ENCODE assay signal across 13 mouse cellular contexts in the genomic region with DNA sequence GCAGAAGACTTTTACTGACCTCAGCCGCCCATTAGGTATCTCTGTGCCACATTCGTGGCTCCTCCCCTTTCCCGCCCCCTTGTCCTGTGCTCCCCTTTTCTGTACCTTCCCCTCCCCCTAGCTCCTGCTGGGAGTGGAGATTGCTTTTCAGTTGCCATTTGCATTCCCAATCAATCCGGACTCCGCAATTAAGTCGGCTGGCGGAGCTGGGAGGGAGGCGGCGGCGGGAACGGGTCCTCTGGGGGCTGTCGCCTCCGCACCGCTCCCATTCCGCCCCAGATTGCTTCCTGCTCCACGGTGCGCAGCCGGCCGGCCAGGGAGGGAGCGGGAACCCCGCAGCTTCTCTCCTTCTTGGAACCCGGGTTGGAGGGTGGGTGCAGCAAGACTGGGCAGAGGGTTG. TPM values are rescaled to one million over a fixed set of nuclear protein-coding genes. Genes with fewer than 3 reads are reported as not detected.
DNase-seq lines count a peak whose midpoint lies in the region; ATAC-seq lines count a peak whose summit lies in the region.
"Had no signal": no experiment of that assay in that cellular context is flagged by ENCODE, and none has a peak within 500 bp of the region (broad histone marks: within the 10 kb centered on the region; RNA-seq: fewer than 3 reads in every experiment).

No protein-coding gene starts in this region.

- peak overlapping the region; percentile 39 for H3K27ac ChIP-seq in hindbrain, embryonic 14.5 days
- no peak overlapping the region for H3K27ac ChIP-seq in liver, embryonic 11.5 days (ENCODE audit: low read depth, low read length)

- DNase-seq in right cerebral cortex, postnatal 25 days: peak; percentile 40
- no peak for DNase-seq in right cerebral cortex, postnatal 4 days
- peak; percentile 53 for DNase-seq in hindbrain, embryonic 14.5 days (ENCODE audit: low spot score)
- DNase-seq in liver, embryonic 11.5 days (ENCODE audit: low spot score): no peak
- no peak for DNase-seq in urinary bladder, postnatal 4 days (ENCODE audit: low spot score in 2 of 2)
- no peak for DNase-seq in adrenal gland, adult 8-10 months
- no peak for DNase-seq in B cell, adult 2 months
- no peak for DNase-seq in thymus, postnatal 0 days (ENCODE audit: low spot score)
- DNase-seq: heart, postnatal 4 days; thymus, adult 2 months had no signal

- H3K4me2 ChIP-seq in hindbrain, embryonic 14.5 days (replicated peaks): peak overlapping the region; percentile 42
- peak overlapping the region; percentile 51 for H3K4me2 ChIP-seq in liver, embryonic 11.5 days

- 13% methylated on average over 22 of the region's 22 CpGs for WGBS in hindbrain, embryonic 14.5 days
- 63% methylated on average over 22 of the region's 22 CpGs for WGBS in liver, embryonic 11.5 days

- peak; percentile 38 for ATAC-seq in hindbrain, embryonic 14.5 days (ENCODE audit: low FRiP score)
- ATAC-seq in liver, embryonic 11.5 days (replicated peaks; ENCODE audit: low FRiP score): no peak
- ATAC-seq: Patski had no signal

- no peak overlapping the region for H3K9ac ChIP-seq in hindbrain, embryonic 14.5 days
- no peak overlapping the region for H3K9ac ChIP-seq in liver, embryonic 11.5 days (ENCODE audit: low read depth, low read length)

- H3K4me3 ChIP-seq in hindbrain, embryonic 14.5 days (replicated peaks; ENCODE audit: low read length): no peak overlapping the region
- 0 out of 2 replicates have a peak overlapping the region, but pooled peaks have one; percentile 2 for H3K4me3 ChIP-seq in liver, embryonic 11.5 days (ENCODE audit: low read depth, low read length)

- no peaks in the 10 kb centered on the region for H3K27me3 ChIP-seq in hindbrain, embryonic 14.5 days (ENCODE audit: control insufficient read depth, insufficient read depth, low read length)
- no peaks in the 10 kb centered on the region for H3K27me3 ChIP-seq in liver, embryonic 11.5 days (replicated peaks; ENCODE audit: control insufficient read depth, insufficient read depth, low read length)
- H3K27me3 ChIP-seq: Patski had no signal

- H3K36me3 ChIP-seq in hindbrain, embryonic 14.5 days (replicated peaks; ENCODE audit: control insufficient read depth, insufficient read depth): peaks cover 71% of the 10 kb centered on the region
- peaks cover 25% of the 10 kb centered on the region for H3K36me3 ChIP-seq in liver, embryonic 11.5 days (ENCODE audit: control insufficient read depth, insufficient read depth, low read length)

- peaks cover 28% of the 10 kb centered on the region for H3K4me1 ChIP-seq in hindbrain, embryonic 14.5 days (replicated peaks; ENCODE audit: control insufficient read depth, insufficient read depth, low read length)
- H3K4me1 ChIP-seq in liver, embryonic 11.5 days (replicated peaks; ENCODE audit: control insufficient read depth, insufficient read depth, low read length): peaks cover 19% of the 10 kb centered on the region

- no peaks in the 10 kb centered on the region for H3K9me3 ChIP-seq in hindbrain, embryonic 14.5 days (ENCODE audit: control insufficient read depth, low read length)
- H3K9me3 ChIP-seq in liver, embryonic 11.5 days (ENCODE audit: control insufficient read depth, low read length): no peaks in the 10 kb centered on the region

RNA-seq across cellular contexts. Expression of a gene that starts 33.0 kb away (rescaled TPM):
- 66.3 and 73.1 TPM in 2 replicates for polyA plus RNA-seq in hindbrain, embryonic 14.5 days (2014; fragmentation: Nextera tagmentation; extraction: Ambion mirVana)
- polyA plus RNA-seq in liver, embryonic 11.5 days (2014; fragmentation: Nextera tagmentation; extraction: Ambion mirVana): 29.4 and 30.6 TPM in 2 replicates
- total RNA-seq in adrenal gland, adult 8-10 months (2022): 100 to 1,000 TPM in 2 of 4 experiments, 10 to 100 TPM in 2; 86.3 to 117 (median 102) TPM
- 24.5 and 26.9 TPM in 2 replicates for polyA plus RNA-seq in thymus, postnatal 0 days (2015; fragmentation: Nextera tagmentation; extraction: Ambion mirVana)

RNA-seq across cellular contexts. Expression of a gene that starts 37.3 kb away (rescaled TPM):
- polyA plus RNA-seq in hindbrain, embryonic 14.5 days (2014; fragmentation: Nextera tagmentation; extraction: Ambion mirVana): 54.4 and 62.4 TPM in 2 replicates
- 12.3 and 12.4 TPM in 2 replicates for polyA plus RNA-seq in liver, embryonic 11.5 days (2014; fragmentation: Nextera tagmentation; extraction: Ambion mirVana)
- 10 to 100 TPM; 17.0 to 19.6 (median 17.7) TPM for total RNA-seq in adrenal gland, adult 8-10 months (2022)
- 33.7 and 35.4 TPM in 2 replicates for polyA plus RNA-seq in thymus, postnatal 0 days (2015; fragmentation: Nextera tagmentation; extraction: Ambion mirVana)

RNA-seq across cellular contexts. Expression of a gene that starts 39.9 kb away (rescaled TPM):
- 92.8 and 92.9 TPM in 2 replicates for polyA plus RNA-seq in hindbrain, embryonic 14.5 days (2014; fragmentation: Nextera tagmentation; extraction: Ambion mirVana)
- 95.1 and 101 TPM in 2 replicates for polyA plus RNA-seq in liver, embryonic 11.5 days (2014; fragmentation: Nextera tagmentation; extraction: Ambion mirVana)
- total RNA-seq in adrenal gland, adult 8-10 months (2022): 100 to 1,000 TPM in 2 of 4 experiments, 10 to 100 TPM in 2; 96.8 to 117 (median 102) TPM
- polyA plus RNA-seq in thymus, postnatal 0 days (2015; fragmentation: Nextera tagmentation; extraction: Ambion mirVana): 86.0 and 88.5 TPM in 2 replicates

RNA-seq across cellular contexts. Expression of a gene that starts 42.0 kb away (rescaled TPM):
- 3.3 and 4.9 TPM in 2 replicates for polyA plus RNA-seq in hindbrain, embryonic 14.5 days (2014; fragmentation: Nextera tagmentation; extraction: Ambion mirVana)
- polyA plus RNA-seq in liver, embryonic 11.5 days (2014; fragmentation: Nextera tagmentation; extraction: Ambion mirVana): 0.04 TPM in 1 of 2 replicates, not detected in the other
- total RNA-seq in adrenal gland, adult 8-10 months (2022): not detected
- polyA plus RNA-seq in thymus, postnatal 0 days (2015; fragmentation: Nextera tagmentation; extraction: Ambion mirVana): 0.10 TPM in 1 of 2 replicates, not detected in the other
- total RNA-seq: common myeloid progenitor, adult 5-6 weeks; heart, postnatal 4 days; megakaryocyte-erythroid progenitor cell, adult 5-6 weeks had no signal
- polyA plus RNA-seq: Patski had no signal

RNA-seq across cellular contexts. Expression of a gene that starts 55.8 kb away (rescaled TPM):
- 0.22 and 0.23 TPM in 2 replicates for polyA plus RNA-seq in hindbrain, embryonic 14.5 days (2014; fragmentation: Nextera tagmentation; extraction: Ambion mirVana)
- 0.23 and 0.30 TPM in 2 replicates for polyA plus RNA-seq in liver, embryonic 11.5 days (2014; fragmentation: Nextera tagmentation; extraction: Ambion mirVana)
- under 1 TPM; 0.37 to 0.75 (median 0.59) TPM for total RNA-seq in adrenal gland, adult 8-10 months (2022)
- 0.88 and 0.94 TPM in 2 replicates for polyA plus RNA-seq in thymus, postnatal 0 days (2015; fragmentation: Nextera tagmentation; extraction: Ambion mirVana)
- total RNA-seq: megakaryocyte-erythroid progenitor cell, adult 5-6 weeks had no signal
- polyA plus RNA-seq: Patski had no signal

Comparison
In these comparisons a context has a peak if more than half of its experiments do, and no peak if none do; other contexts are left out.
1. DNase-seq: peak in right cerebral cortex, postnatal 25 days (single experiment) and hindbrain, embryonic 14.5 days (single experiment); none in right cerebral cortex, postnatal 4 days (single experiment), liver, embryonic 11.5 days (single experiment), urinary bladder, postnatal 4 days (0 of 2), adrenal gland, adult 8-10 months (single experiment), B cell, adult 2 months (0 of 2) and thymus, postnatal 0 days (single experiment).